Mouse (Mus musculus): ENCODE data around the gene Pank2. TPM values are rescaled to one million over a fixed set of nuclear protein-coding genes. Genes with fewer than 3 reads are reported as not detected.

Pank2 gene
- total RNA-seq, 1 experiment = 22.0 TPM

DNA sequence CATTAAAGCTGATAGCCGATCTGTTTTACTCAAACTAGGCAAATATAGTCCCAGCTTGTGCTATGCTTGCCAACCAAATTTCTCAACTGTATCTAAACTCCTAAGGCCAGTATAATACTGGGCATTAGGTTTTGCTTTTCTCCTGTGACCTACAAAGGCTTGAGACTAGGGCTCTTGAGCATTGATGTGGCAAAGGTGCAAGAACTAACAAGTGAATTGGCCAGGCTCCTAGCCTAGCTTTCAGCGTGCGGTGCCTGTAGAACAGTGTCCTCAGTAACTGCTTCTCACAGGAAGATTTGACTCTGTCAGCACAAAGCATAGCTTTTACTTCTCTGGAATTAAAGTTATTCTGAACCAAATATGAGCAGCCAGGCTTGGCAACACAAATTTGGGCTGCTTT is 13.2 kb downstream of the Pank2 start:
- TF ChIP-seq CHD2 (IDR thresholded peaks at IDR 0.05; ENCODE audit: low read depth, low read length) = no peak
- H3K27ac ChIP-seq (ENCODE audit: insufficient read depth, low read depth, low read length, poor library complexity, severe bottlenecking) = no peak overlapping the region
- H3K4me3 ChIP-seq (ENCODE audit: insufficient read depth in 1 of 2, low read depth in 1 of 2, low read length in 2 of 2, poor library complexity in 1 of 2, severe bottlenecking in 1 of 2) = no peak overlapping the region
- in situ Hi-C loops (cut with MboI; ENCODE audit: low sequenced_read_pairs in 2 of 2, unreplicated experiment in 2 of 2) = no loop called here
- H3K9ac ChIP-seq (ENCODE audit: insufficient read depth, low read depth, low read length, poor library complexity, severe bottlenecking) = no peak overlapping the region
- DNase-seq (ENCODE audit: low read depth, low spot score) = no peak
- peaks cover 12% of the 10 kb centered on the region for H3K36me3 ChIP-seq (ENCODE audit: control insufficient read depth, insufficient read depth, low read length, poor library complexity, severe bottlenecking)
- 0 out of 4 replicates have a peak, but pooled peaks cover 0 to 2% of the 10 kb centered on the region in 2 experiments for H3K4me1 ChIP-seq (ENCODE audit: control insufficient read depth in 2 of 2, insufficient read depth in 2 of 2, low read length in 2 of 2, poor library complexity in 1 of 2)
- no peaks in the 10 kb centered on the region for H3K9me3 ChIP-seq (ENCODE audit: control insufficient read depth, insufficient read depth, low read depth, low read length)

DNA sequence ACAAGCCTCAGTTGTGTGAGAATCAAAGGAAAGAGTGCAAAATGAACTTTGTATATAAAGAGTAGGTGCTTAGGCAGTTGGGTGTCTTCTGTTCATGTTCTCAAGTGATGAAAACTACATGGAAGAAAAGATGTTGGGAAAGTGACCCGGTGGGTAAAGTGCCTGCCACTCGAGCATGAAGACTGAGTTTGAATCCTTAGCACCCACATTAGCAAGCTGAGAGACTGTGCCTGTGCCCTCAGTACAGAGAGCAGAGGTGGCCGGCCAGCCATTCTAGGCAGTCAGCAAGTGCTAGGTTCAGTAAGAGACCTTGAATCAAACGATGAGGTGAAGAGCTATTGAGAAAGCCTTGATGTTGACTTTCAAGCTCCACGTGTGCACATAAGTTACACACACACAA is 14.4 kb downstream of the Pank2 start:
- in situ Hi-C loops (cut with MboI; ENCODE audit: low sequenced_read_pairs in 2 of 2, unreplicated experiment in 2 of 2) = no loop called here
- Histone ChIP-seq H3K27ac (ENCODE audit: insufficient read depth, low read depth, low read length, poor library complexity, severe bottlenecking) (no peak overlapping the region), H3K4me3 (ENCODE audit: insufficient read depth in 1 of 2, low read depth in 1 of 2, low read length in 2 of 2, poor library complexity in 1 of 2, severe bottlenecking in 1 of 2) (no peak overlapping the region), H3K9me3 (ENCODE audit: control insufficient read depth, insufficient read depth, low read depth, low read length) (no peaks in the 10 kb centered on the region), H3K9ac (ENCODE audit: insufficient read depth, low read depth, low read length, poor library complexity, severe bottlenecking) (no peak overlapping the region), H3K36me3 (ENCODE audit: control insufficient read depth, insufficient read depth, low read length, poor library complexity, severe bottlenecking) (peaks cover 15% of the 10 kb centered on the region), H3K4me1 (ENCODE audit: control insufficient read depth in 2 of 2, insufficient read depth in 2 of 2, low read length in 2 of 2, poor library complexity in 1 of 2) (0 out of 4 replicates have a peak, but pooled peaks cover 0 to 2% of the 10 kb centered on the region in 2 experiments)
- no peak for DNase-seq (ENCODE audit: low read depth, low spot score)
- TF ChIP-seq MAFK (IDR thresholded peaks at IDR 0.05; ENCODE audit: insufficient read depth, low read depth, low read length) = no peak
- no peak for TF ChIP-seq ZC3H11A (IDR thresholded peaks at IDR 0.05; ENCODE audit: borderline replicate concordance, low read depth, low read length)
- no peak for TF ChIP-seq HCFC1 (IDR thresholded peaks at IDR 0.05; ENCODE audit: borderline replicate concordance, insufficient read depth, low read length)
- no peak for TF ChIP-seq ZNF384 (IDR thresholded peaks at IDR 0.05; ENCODE audit: low read depth, low read length)
- TF ChIP-seq CHD2 (IDR thresholded peaks at IDR 0.05; ENCODE audit: low read depth, low read length) = no peak

DNA sequence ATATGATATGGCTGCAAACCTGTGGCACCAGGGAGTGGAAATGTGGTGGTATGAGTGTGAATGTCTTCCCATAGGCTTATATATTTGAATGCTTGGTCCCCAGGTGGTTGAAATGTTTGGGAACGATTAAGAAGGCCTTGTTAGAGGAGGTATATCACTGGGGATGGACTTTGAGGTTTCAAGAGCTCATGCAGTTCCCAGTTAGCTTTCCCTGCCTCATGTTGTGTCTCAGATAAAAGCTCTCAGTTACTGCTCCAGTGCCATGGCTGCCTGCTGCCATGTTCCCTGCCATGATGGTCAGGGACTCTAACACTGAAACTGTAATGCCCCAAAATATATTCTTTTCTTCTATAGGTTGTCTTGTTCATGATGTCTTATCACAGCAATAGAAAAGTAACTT is 19.3 kb downstream of the Pank2 start:
- Histone ChIP-seq H3K4me1 (ENCODE audit: control insufficient read depth in 2 of 2, insufficient read depth in 2 of 2, low read length in 2 of 2, poor library complexity in 1 of 2) (peaks cover 0 to 2% of the 10 kb centered on the region in 2 experiments; a peak in 1 of 4 replicates), H3K9ac (ENCODE audit: insufficient read depth, low read depth, low read length, poor library complexity, severe bottlenecking) (no peak overlapping the region), H3K36me3 (ENCODE audit: control insufficient read depth, insufficient read depth, low read length, poor library complexity, severe bottlenecking) (peaks cover 7% of the 10 kb centered on the region), H3K27ac (ENCODE audit: insufficient read depth, low read depth, low read length, poor library complexity, severe bottlenecking) (no peak overlapping the region), H3K9me3 (ENCODE audit: control insufficient read depth, insufficient read depth, low read depth, low read length) (no peaks in the 10 kb centered on the region), H3K4me3 (ENCODE audit: insufficient read depth in 1 of 2, low read depth in 1 of 2, low read length in 2 of 2, poor library complexity in 1 of 2, severe bottlenecking in 1 of 2) (no peak overlapping the region)
- no peak for TF ChIP-seq HCFC1 (IDR thresholded peaks at IDR 0.05; ENCODE audit: borderline replicate concordance, insufficient read depth, low read length)
- no peak for TF ChIP-seq ZNF384 (IDR thresholded peaks at IDR 0.05; ENCODE audit: low read depth, low read length)
- no peak for TF ChIP-seq MAFK (IDR thresholded peaks at IDR 0.05; ENCODE audit: insufficient read depth, low read depth, low read length)
- no peak for TF ChIP-seq ZC3H11A (IDR thresholded peaks at IDR 0.05; ENCODE audit: borderline replicate concordance, low read depth, low read length)
- no peak for TF ChIP-seq CHD2 (IDR thresholded peaks at IDR 0.05; ENCODE audit: low read depth, low read length)
- in situ Hi-C loops (cut with MboI; ENCODE audit: low sequenced_read_pairs in 2 of 2, unreplicated experiment in 2 of 2) = no loop called here
- no peak for DNase-seq (ENCODE audit: low read depth, low spot score)

DNA sequence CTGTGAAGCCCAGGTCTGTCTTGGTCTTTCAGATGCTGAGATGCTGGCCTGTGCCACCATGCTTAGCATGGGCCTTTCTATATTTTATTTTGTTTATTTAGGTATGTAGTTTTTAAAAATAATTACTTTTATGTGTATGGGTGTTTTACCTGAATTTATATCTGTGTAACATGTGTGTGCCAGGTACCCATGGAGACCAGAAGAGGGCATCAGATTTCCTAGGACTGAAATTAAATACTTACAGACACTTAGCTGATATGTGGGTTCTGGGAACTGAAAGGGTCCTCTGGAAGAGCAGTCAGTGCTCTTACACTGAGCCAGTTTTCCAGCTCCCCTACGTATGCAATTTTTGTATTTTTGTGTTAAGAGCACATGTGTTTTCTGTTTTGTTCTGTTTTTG is 24.0 kb downstream of the Pank2 start:
- no peak for TF ChIP-seq MAFK (IDR thresholded peaks at IDR 0.05; ENCODE audit: insufficient read depth, low read depth, low read length)
- TF ChIP-seq CHD2 (IDR thresholded peaks at IDR 0.05; ENCODE audit: low read depth, low read length) = no peak
- no peak for TF ChIP-seq ZNF384 (IDR thresholded peaks at IDR 0.05; ENCODE audit: low read depth, low read length)
- no peak for TF ChIP-seq HCFC1 (IDR thresholded peaks at IDR 0.05; ENCODE audit: borderline replicate concordance, insufficient read depth, low read length)
- no peak for TF ChIP-seq ZC3H11A (IDR thresholded peaks at IDR 0.05; ENCODE audit: borderline replicate concordance, low read depth, low read length)
- Histone ChIP-seq H3K4me1 (ENCODE audit: control insufficient read depth in 2 of 2, insufficient read depth in 2 of 2, low read length in 2 of 2, poor library complexity in 1 of 2) (no peaks in the 10 kb centered on the region; a peak in 1 of 4 replicates), H3K4me3 (ENCODE audit: insufficient read depth in 1 of 2, low read depth in 1 of 2, low read length in 2 of 2, poor library complexity in 1 of 2, severe bottlenecking in 1 of 2) (no peak overlapping the region), H3K9me3 (ENCODE audit: control insufficient read depth, insufficient read depth, low read depth, low read length) (no peaks in the 10 kb centered on the region), H3K36me3 (ENCODE audit: control insufficient read depth, insufficient read depth, low read length, poor library complexity, severe bottlenecking) (peaks cover 9% of the 10 kb centered on the region), H3K9ac (ENCODE audit: insufficient read depth, low read depth, low read length, poor library complexity, severe bottlenecking) (no peak overlapping the region), H3K27ac (ENCODE audit: insufficient read depth, low read depth, low read length, poor library complexity, severe bottlenecking) (no peak overlapping the region)
- DNase-seq (ENCODE audit: low read depth, low spot score) = no peak
- in situ Hi-C loops (cut with MboI; ENCODE audit: low sequenced_read_pairs in 2 of 2, unreplicated experiment in 2 of 2) = no loop called here

DNA sequence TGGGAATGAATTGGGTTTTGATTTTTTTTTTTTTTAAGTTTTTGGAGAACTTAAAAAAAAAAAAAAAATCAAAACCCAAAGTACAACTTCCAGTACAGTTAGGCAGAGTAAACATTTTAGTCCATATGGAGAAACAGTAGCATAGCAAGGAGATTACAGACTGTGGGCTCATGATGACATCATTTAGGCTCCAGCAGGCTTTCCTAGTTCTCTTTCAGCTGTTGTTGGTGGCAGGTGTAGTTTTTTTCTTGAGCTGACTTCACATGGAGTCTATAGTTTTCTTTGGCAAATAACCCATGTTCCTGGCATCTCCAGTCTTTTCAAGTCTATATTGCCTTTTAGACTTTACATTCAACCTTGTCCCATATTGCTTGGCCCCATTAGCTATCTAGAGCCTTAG is 28.4 kb downstream of the Pank2 start:
- TF ChIP-seq HCFC1 (IDR thresholded peaks at IDR 0.05; ENCODE audit: borderline replicate concordance, insufficient read depth, low read length) (no peak), CHD2 (IDR thresholded peaks at IDR 0.05; ENCODE audit: low read depth, low read length) (no peak), ZC3H11A (IDR thresholded peaks at IDR 0.05; ENCODE audit: borderline replicate concordance, low read depth, low read length) (no peak), ZNF384 (IDR thresholded peaks at IDR 0.05; ENCODE audit: low read depth, low read length) (no peak), MAFK (IDR thresholded peaks at IDR 0.05; ENCODE audit: insufficient read depth, low read depth, low read length) (no peak)
- Histone ChIP-seq H3K9me3 (ENCODE audit: control insufficient read depth, insufficient read depth, low read depth, low read length) (no peaks in the 10 kb centered on the region), H3K9ac (ENCODE audit: insufficient read depth, low read depth, low read length, poor library complexity, severe bottlenecking) (no peak overlapping the region), H3K4me3 (ENCODE audit: insufficient read depth in 1 of 2, low read depth in 1 of 2, low read length in 2 of 2, poor library complexity in 1 of 2, severe bottlenecking in 1 of 2) (no peak overlapping the region), H3K4me1 (ENCODE audit: control insufficient read depth in 2 of 2, insufficient read depth in 2 of 2, low read length in 2 of 2, poor library complexity in 1 of 2) (no peaks in the 10 kb centered on the region), H3K36me3 (ENCODE audit: control insufficient read depth, insufficient read depth, low read length, poor library complexity, severe bottlenecking) (peaks cover 19% of the 10 kb centered on the region), H3K27ac (ENCODE audit: insufficient read depth, low read depth, low read length, poor library complexity, severe bottlenecking) (no peak overlapping the region)
- in situ Hi-C loops (cut with MboI; ENCODE audit: low sequenced_read_pairs in 2 of 2, unreplicated experiment in 2 of 2) = no loop called here
- no peak for DNase-seq (ENCODE audit: low read depth, low spot score)

Measured in ES-E14 (cell line).